Mouse (Mus musculus) midbrain, embryonic 15.5 days (tissue): Measurements from ENCODE around the gene Thap8. TPM values are rescaled to one million over a fixed set of nuclear protein-coding genes. Genes with fewer than 3 reads are reported as not detected.
"Not testable (repeated sequence)": the region's sequence is repeated elsewhere in the genome, so short reads cannot be mapped to it uniquely, and the experiment has no call there.

Source experiments
- ATAC-seq: fragments of 200-750 bp; cut with Nextera tagmentation; replicated peaks from 2 replicates; pipeline ENCODE4 v1.8.0; 2017; ENCODE audit warnings: moderate TSS enrichment
- H3K27ac ChIP-seq: fragments of 300-500 bp; sonication (generic); 2 replicates; pipeline ENCODE4 v1.5.1; 2015; ENCODE audit warnings: mild to moderate bottlenecking, inconsistent platforms
- H3K27me3 ChIP-seq: fragments of 300-500 bp; sonication (generic); replicated peaks from 2 replicates; pipeline ENCODE4 v1.6.1; 2015; ENCODE audit warnings: inconsistent platforms
- H3K36me3 ChIP-seq: fragments of 300-500 bp; sonication (generic); replicated peaks from 2 replicates; pipeline ENCODE4 v1.6.1; 2015; ENCODE audit warnings: inconsistent platforms
- H3K4me1 ChIP-seq: fragments of 300-500 bp; sonication (generic); 2 replicates; pipeline ENCODE4 v1.6.1; 2015; ENCODE audit warnings: inconsistent platforms
- H3K4me2 ChIP-seq: fragments of 300-500 bp; sonication (generic); 2 replicates; pipeline ENCODE4 v1.6.1; 2015; ENCODE audit warnings: inconsistent platforms, mild to moderate bottlenecking, moderate library complexity
- H3K4me3 ChIP-seq: fragments of 300-500 bp; sonication (generic); 2 replicates; pipeline ENCODE4 v1.5.1; 2015; ENCODE audit warnings: mild to moderate bottlenecking, inconsistent platforms
- H3K9ac ChIP-seq: fragments of 300-500 bp; sonication (generic); 2 replicates; pipeline ENCODE4 v1.6.1; 2015; ENCODE audit warnings: mild to moderate bottlenecking, inconsistent platforms
- H3K9me3 ChIP-seq: fragments of 300-500 bp; sonication (generic); 2 replicates; pipeline ENCODE4 v1.6.1; 2016; ENCODE audit warnings: inconsistent platforms
- WGBS: fragments of 180-500 bp; shearing (Covaris S2); methylation state at CpG from one replicate; pipeline ENCODE4 v1.1.7; 2015; ENCODE audit warnings: mixed read lengths; 5-methylcytosine and 5-hydroxymethylcytosine counted together
- polyA plus RNA-seq: library from polyadenylated mRNA; unstranded; fragments of >200 nt; fragmentation: Nextera tagmentation; extraction: Ambion mirVana; gene quantifications from 2 replicates; pipeline ENCODE4 v1.2.1, GENCODE M21; 2015

Gene Thap8
- 1.3 and 1.5 TPM in 2 replicates for polyA plus RNA-seq

DNA sequence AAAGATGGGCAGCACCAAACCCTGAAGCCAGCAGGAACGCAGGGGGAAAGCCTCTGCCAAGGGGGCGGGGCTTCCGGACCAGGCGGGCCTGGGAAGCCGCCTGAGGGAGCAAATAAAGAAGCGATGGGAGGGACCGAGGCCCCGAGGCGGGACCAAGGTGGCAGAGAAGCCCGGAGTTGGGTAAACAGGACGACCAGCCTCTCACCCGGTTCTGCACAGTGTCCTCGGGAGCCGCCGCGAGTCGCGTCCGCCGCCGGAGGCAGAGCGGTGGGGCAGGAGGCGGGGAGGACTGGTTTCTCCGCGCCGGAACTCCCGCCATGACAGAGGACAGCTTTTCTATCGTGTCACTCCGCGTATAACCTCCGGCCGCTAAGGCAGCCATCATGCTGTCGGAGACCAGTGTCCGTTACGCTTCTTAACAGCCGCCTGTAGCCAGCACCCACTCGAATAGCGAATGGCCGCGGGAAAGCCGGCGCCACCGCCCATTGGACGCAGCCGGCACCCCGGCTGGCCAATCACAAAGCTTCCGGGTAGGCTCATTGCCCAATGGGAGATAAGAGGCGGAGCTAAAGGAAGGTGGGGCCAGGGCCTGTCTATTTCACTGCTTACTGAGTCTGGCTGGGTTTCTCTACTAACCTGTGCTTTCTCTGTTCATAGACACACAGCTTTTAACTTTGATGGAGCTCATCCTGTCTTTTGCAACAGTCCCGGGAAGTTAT is at the start of gene Thap8, which contains the start of gene Wdr62:
TSS of gene Thap8 (plus strand) at position 144 of the 719 bp plus-strand sequence.
TSS of gene Wdr62 (minus strand) at position 469 of the 719 bp plus-strand sequence.
- Histone ChIP-seq H3K27ac (peak within 1 kb of the TSS; percentile 98), H3K27me3 (no peaks in the 10 kb centered on the region), H3K4me2 (peak within 1 kb of the TSS; percentile 98), H3K4me1 (peaks cover 13% of the 10 kb centered on the region), H3K9me3 (no peaks in the 10 kb centered on the region), H3K4me3 (peak within 1 kb of the TSS; percentile 69), H3K36me3 (no peaks in the 10 kb centered on the region), H3K9ac (peak within 1 kb of the TSS; percentile 64)
- peak; percentile 97 for ATAC-seq
- WGBS = under 1% methylated on average over 49 of the region's 49 CpGs

DNA sequence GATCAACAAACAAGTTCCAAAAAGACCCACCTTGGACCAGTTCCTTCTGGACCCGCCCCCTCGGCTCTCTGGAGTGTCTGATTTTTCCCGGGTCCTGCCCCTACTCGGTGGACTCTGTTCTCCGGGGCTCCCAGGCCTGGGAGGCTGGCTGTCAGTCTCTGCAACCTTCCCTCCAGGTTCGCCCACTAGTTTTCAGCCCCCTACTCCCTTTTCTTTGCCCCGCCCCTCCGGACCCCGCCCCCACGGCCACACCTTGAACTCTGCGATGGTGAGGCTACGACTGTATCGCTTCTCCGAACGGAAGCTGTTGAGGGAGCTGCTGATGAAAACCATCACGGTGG is 48.6 kb upstream of the Thap8 start:
- Histone ChIP-seq H3K4me2 (peak overlapping the region; percentile 84), H3K4me3 (peak overlapping the region; percentile 53), H3K27ac (peak overlapping the region; percentile 98), H3K9ac (peak overlapping the region; percentile 54), H3K36me3 (peaks cover 20% of the 10 kb centered on the region), H3K4me1 (peaks cover 23% of the 10 kb centered on the region), H3K9me3 (no peaks in the 10 kb centered on the region), H3K27me3 (no peaks in the 10 kb centered on the region)
- WGBS = 0% methylated on average over 16 of the region's 16 CpGs
- peak; percentile 59; the same call in 1 of the 2 replicates for ATAC-seq

DNA sequence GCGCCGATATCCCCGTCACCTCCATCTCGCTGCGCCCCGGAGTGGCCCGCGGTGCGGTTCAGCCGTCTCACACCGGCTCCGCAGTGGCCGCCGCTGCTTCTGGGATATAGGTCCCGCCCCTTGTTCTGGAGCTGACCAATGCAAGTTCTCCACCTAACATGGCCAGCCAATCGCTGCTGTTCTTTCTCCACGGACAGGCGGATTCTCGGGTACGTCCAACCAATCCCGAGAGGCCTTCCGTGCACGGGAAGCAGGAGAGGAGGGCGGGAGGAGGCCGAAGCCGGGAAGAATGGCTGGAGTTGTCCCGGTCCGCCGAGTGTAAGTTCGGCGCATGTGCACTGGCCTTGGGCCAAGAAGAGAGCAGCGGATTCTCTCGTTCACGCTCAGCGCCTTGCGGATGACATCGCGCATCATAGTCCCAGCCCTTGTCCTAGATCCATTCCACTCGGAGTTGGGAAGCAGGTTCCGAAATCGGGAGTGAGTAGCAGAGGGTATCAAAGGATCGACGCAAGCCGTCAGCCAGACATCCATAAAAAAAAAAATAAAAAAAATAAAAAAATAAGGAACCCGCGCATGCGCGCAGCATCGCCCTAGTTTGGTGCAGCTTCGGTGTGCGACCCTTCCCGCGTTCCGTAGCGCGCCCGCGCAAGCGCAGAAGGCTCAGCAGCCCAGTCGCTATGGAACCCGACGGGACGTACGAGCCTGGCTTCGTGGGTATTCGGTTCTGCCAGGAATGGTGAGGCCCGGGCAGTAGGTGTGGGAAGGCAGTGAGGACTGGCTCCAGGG is 48.0 kb upstream of the Thap8 start, which contains the start of the genes Polr2i and Tbcb:
TSS of gene Polr2i (plus strand) at position 280 of the 786 bp plus-strand sequence.
TSS of gene Tbcb (minus strand) at position 604 of the 786 bp plus-strand sequence.
- Histone ChIP-seq H3K27ac (peak within 1 kb of the TSS; percentile 98), H3K36me3 (peaks cover 15% of the 10 kb centered on the region), H3K4me2 (peak within 1 kb of the TSS; percentile 84), H3K9ac (peak within 1 kb of the TSS; percentile 54), H3K4me1 (peaks cover 23% of the 10 kb centered on the region), H3K4me3 (peak within 1 kb of the TSS; percentile 53), H3K9me3 (no peaks in the 10 kb centered on the region), H3K27me3 (no peaks in the 10 kb centered on the region)
- ATAC-seq = peak; percentile 96
- under 1% methylated on average over 67 of the region's 67 CpGs for WGBS

DNA sequence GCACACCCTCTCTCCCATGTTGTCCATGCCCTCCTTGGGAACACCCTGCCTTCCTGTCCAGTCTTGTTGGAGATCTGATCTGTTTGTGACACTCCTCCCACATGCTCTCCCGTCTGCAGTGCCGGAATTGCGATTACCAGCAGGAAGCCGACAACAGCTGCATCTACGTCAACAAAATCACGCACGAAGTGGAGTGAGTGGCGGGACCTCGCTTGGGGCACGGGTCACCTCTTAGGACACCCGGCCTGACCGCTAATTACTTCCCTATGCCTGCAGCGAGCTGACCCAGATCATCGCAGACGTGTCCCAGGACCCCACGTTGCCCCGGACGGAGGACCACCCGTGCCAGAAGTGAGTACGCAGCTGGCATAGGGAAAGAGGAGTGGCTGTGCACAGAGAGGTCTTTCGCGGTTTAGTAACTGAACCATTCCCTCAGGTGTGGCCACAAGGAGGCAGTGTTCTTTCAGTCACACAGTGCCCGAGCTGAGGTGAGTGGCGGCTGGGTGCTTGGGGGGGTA is 47.2 kb upstream of the Thap8 start:
- no peaks in the 10 kb centered on the region for H3K27me3 ChIP-seq
- H3K27ac ChIP-seq = peak overlapping the region; percentile 98
- ATAC-seq = peak; percentile 17; the same call in 1 of the 2 replicates
- 7% methylated on average over 24 of the region's 24 CpGs for WGBS
- no peaks in the 10 kb centered on the region for H3K9me3 ChIP-seq
- H3K4me3 ChIP-seq = peak overlapping the region; percentile 53
- H3K4me1 ChIP-seq = peaks cover 23% of the 10 kb centered on the region
- H3K4me2 ChIP-seq = peak overlapping the region; percentile 84
- H3K36me3 ChIP-seq = peaks cover 6% of the 10 kb centered on the region; the same call in 1 of the 2 replicates
- H3K9ac ChIP-seq = peak overlapping the region; percentile 54

DNA sequence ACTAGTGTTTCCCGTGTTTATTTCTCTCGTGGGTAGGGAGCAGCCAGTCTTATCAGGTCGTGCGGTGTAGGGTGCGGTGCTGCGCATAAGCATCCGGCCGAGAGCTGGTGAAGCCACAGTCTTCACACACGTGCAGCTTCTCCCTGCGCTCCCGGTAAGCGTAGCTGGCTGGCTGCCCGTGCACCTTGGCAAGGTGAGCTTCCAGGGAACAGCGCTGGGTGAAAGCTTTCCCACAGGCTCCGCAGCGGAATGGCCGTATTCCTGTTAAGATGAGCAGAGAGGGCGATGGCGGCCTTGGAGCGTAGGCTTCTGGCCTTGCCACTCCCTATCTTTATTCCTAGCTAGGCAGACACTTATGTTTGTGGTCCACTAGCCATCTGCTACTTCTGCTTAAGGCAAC is 46.5 kb upstream of the Thap8 start:
- H3K27me3 ChIP-seq = no peaks in the 10 kb centered on the region
- H3K4me1 ChIP-seq = peaks cover 23% of the 10 kb centered on the region
- peaks cover 6% of the 10 kb centered on the region; the same call in 1 of the 2 replicates for H3K36me3 ChIP-seq
- no peaks in the 10 kb centered on the region for H3K9me3 ChIP-seq
- 89% methylated on average over 20 of the region's 20 CpGs for WGBS
- no peak overlapping the region for H3K9ac ChIP-seq
- H3K27ac ChIP-seq = no peak overlapping the region
- ATAC-seq = no peak
- peak overlapping the region; percentile 84; the same call in 1 of the 2 replicates for H3K4me2 ChIP-seq
- no peak overlapping the region for H3K4me3 ChIP-seq

DNA sequence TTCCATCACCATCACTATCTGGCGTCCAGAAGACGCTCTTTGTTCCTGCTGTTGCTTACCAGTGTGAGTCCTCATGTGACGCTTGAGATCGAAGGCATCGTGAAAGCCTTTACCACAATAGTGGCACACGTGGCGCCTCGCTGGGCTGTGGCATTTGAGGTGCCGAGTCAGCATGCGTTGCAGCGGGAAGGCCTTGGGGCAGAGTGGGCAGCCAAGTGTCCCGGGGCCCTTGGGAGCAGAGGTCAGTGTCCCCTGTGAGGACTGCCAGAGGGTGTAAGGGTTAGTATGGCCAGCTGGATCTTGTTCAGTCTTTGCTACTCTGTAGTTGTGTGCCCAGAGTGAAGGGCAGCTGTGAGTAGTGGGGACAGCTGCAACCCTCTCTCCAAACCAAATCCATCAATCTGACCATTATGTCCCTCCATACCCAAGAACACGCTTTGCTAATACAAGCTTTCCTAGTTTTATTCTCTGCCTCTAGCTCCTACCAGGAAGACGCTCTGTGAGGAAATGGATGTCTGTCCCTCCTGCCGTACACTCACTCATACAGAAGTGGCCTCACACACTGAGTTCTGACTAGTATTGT is 45.5 kb upstream of the Thap8 start:
- Histone ChIP-seq H3K27ac (no peak overlapping the region), H3K9me3 (no peaks in the 10 kb centered on the region), H3K9ac (no peak overlapping the region), H3K36me3 (peaks cover 6% of the 10 kb centered on the region; the same call in 1 of the 2 replicates), H3K4me3 (no peak overlapping the region), H3K27me3 (no peaks in the 10 kb centered on the region), H3K4me2 (no peak overlapping the region), H3K4me1 (peaks cover 23% of the 10 kb centered on the region)
- WGBS = 95% methylated on average over 15 of the region's 15 CpGs
- no peak for ATAC-seq

DNA sequence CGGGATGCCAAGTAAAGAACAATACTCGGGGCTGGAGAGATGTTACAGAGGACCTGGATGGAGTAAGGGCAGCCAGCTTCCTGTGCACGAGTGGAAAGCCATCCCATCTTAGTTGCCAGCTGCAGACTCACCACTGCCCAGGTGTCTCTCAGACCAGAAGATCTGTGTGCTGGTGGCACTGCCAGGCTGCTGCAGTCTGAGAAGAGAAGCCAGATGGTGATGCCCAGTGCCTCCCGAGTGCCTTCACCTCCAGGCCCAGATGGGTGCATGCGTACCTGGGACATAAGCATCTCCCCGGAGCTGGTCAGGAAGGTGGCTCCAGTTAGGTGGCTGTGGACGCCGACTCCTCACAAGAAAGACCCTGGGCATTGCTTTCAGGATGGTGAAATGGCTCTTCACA is 44.8 kb upstream of the Thap8 start:
- no peak overlapping the region for H3K4me3 ChIP-seq
- peaks cover 23% of the 10 kb centered on the region for H3K4me1 ChIP-seq
- no peaks in the 10 kb centered on the region for H3K9me3 ChIP-seq
- H3K36me3 ChIP-seq = peaks cover 6% of the 10 kb centered on the region; the same call in 1 of the 2 replicates
- WGBS = 90% methylated on average over 8 of the region's 8 CpGs
- no peak overlapping the region for H3K4me2 ChIP-seq
- H3K27me3 ChIP-seq = no peaks in the 10 kb centered on the region
- no peak overlapping the region for H3K9ac ChIP-seq
- no peak for ATAC-seq
- no peak overlapping the region for H3K27ac ChIP-seq

DNA sequence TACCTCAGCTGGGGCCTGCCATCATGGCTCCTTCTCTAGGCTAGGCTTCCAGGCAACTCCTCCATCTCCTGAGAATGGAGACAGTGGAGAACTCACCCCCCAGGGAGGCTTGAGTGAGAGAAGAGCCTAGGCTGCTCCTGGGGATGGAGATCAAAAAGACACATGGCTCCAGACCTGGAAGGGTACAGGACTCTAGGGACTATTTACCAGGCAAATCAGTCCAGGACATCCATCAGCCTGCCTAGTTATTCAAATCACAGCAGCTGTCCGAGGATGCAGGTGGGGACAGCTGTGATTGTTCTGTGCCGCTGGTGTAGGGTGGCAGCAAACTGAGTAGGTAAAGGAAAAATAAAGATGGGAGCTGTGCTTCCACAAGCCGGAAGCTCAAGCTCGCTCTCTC is 44.3 kb upstream of the Thap8 start, which contains the start of gene Ovol3:
TSS of gene Ovol3 (minus strand) at position 101 of the 400 bp plus-strand sequence.
- no peak within 1 kb of the TSS for H3K9ac ChIP-seq
- no peaks in the 10 kb centered on the region for H3K27me3 ChIP-seq
- no peaks in the 10 kb centered on the region for H3K9me3 ChIP-seq
- H3K36me3 ChIP-seq = peaks cover 6% of the 10 kb centered on the region; the same call in 1 of the 2 replicates
- H3K27ac ChIP-seq = no peak within 1 kb of the TSS
- no peak for ATAC-seq
- peaks cover 20% of the 10 kb centered on the region for H3K4me1 ChIP-seq
- no peak within 1 kb of the TSS for H3K4me2 ChIP-seq
- no peak within 1 kb of the TSS for H3K4me3 ChIP-seq
- WGBS = 82% methylated on average over 4 of the region's 4 CpGs

DNA sequence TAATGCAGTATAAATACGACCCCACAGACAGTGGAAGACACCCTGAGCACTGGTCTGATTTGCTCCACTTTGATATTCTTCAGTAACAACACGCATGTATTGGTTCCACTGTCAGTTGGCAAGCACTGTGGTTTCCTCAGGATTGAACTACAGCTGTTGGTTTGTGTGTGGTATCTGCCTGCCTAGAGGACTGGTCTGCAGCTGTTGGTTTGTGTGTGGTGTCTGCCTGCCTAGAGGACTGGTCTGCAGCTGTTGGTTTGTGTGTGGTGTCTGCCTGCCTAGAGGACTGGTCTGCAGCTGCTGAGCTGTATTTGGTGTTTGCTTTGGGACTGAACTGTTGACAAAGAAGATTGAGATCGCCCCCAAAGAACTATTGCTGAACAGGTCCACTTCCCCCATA is 42.5 kb upstream of the Thap8 start:
- H3K4me3 ChIP-seq, H3K9me3 ChIP-seq, H3K27ac ChIP-seq, H3K36me3 ChIP-seq, ATAC-seq, H3K9ac ChIP-seq, H3K27me3 ChIP-seq, H3K4me2 ChIP-seq: not testable (repeated sequence)
- peaks cover 14% of the 10 kb centered on the region for H3K4me1 ChIP-seq
- 92% methylated on average over 3 of the region's 3 CpGs for WGBS

DNA sequence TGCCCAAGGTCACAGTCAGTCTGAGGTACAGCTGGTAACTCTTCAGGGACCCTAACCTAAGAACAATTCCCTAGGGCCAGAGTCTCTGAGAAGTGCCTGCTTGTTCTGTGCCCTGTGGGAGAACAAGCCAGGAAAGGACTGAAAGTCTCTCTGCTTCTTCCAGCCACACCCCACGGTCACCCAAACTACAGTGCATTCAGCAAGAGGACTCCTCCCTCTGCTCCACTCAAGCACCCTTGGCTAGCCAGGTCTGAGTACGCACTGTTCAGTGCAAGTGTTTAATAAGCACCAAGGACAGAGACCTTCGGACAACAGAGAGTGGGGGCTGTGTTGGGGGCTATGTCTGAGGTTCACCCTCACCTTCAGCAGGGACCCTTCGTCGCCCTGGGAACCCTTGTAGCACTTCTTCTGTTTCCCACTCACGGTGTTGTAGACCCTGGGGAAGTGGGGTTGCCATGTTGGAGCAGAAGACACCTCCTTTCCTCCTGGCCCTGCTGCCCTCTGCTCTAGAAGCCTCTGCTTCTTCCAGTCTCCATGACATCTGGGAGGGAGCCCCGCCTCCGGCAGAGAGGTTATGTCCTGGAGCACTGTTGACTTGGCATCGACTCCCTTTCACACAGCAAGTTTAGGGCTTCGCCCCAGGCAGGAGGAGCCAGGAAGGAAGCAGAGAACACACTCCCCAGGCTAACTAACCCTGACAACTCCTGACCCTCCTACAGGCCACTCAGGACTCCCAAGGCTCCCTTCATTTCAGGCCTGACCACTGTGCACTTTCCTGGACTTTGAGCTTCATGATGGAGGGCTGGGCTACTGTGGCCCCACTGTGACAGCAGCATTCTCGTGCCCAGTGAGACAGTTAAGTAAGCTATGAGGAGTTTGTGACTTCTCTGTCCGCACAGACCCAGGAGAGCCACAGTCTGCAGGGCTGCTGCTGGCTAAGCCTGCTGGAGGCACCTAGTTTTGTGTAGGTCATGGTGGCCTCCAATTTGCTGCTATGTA is 27.6 kb upstream of the Thap8 start:
- no peak overlapping the region for H3K4me2 ChIP-seq
- H3K27me3 ChIP-seq = no peaks in the 10 kb centered on the region
- no peaks in the 10 kb centered on the region for H3K36me3 ChIP-seq
- H3K4me3 ChIP-seq = no peak overlapping the region
- no peaks in the 10 kb centered on the region for H3K9me3 ChIP-seq
- H3K27ac ChIP-seq = no peak overlapping the region
- 87% methylated on average over 12 of the region's 12 CpGs for WGBS
- no peak for ATAC-seq
- H3K4me1 ChIP-seq = no peaks in the 10 kb centered on the region
- no peak overlapping the region for H3K9ac ChIP-seq

DNA sequence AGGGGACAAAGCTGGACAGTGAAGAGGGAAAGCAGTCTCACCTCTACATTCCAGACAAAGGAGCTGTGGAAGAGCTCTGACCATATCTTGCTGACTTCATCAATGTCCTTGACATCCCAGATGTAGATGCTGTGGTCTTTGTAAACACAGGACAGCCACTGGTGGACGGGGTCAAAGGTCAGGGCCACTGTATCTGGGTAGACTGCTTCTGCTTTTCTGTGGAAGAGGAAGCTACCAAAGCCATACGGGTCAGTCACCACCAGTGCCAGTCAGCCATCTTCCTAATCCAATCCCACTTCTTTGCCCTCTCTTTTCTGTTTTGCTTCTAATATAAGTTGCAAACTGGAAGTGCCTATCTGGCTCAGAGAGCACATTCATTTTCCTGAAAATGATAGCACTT is 14.9 kb upstream of the Thap8 start:
- Histone ChIP-seq H3K27me3 (no peaks in the 10 kb centered on the region), H3K4me2 (no peak overlapping the region), H3K4me3 (no peak overlapping the region), H3K36me3 (no peaks in the 10 kb centered on the region), H3K9me3 (no peaks in the 10 kb centered on the region), H3K4me1 (no peaks in the 10 kb centered on the region), H3K9ac (no peak overlapping the region), H3K27ac (no peak overlapping the region)
- WGBS = 86% methylated on average over 2 of the region's 2 CpGs
- no peak for ATAC-seq
